Mouse (Mus musculus): Measurements from ENCODE around the gene Gtf2ird2. TPM values are rescaled to one million over a fixed set of nuclear protein-coding genes. Genes with fewer than 3 reads are reported as not detected.

The Gtf2ird2 gene
- polyA plus RNA-seq, 1 experiment from 2014 or later: 15.2 TPM

Other genes with a start within 250 kb of the Gtf2ird2 start
- gene Castor2, start 84.3 kb upstream of the Gtf2ird2 start, polyA plus RNA-seq (2015; fragmentation: Nextera tagmentation; extraction: Ambion mirVana): 29.4 and 34.8 TPM in 2 replicates
- 19.1 and 20.9 TPM in 2 replicates for gene Rcc1l, start 7.2 kb upstream of the Gtf2ird2 start, polyA plus RNA-seq (2015; fragmentation: Nextera tagmentation; extraction: Ambion mirVana)
- gene Ncf1, start 45.6 kb downstream of the Gtf2ird2 start, polyA plus RNA-seq (2015; fragmentation: Nextera tagmentation; extraction: Ambion mirVana): 2.5 and 2.7 TPM in 2 replicates
- gene Gtf2i, start 130.7 kb downstream of the Gtf2ird2 start, polyA plus RNA-seq (2015; fragmentation: Nextera tagmentation; extraction: Ambion mirVana): 133 and 164 TPM in 2 replicates

All from midbrain, embryonic 16.5 days (tissue).